Mouse (Mus musculus): ENCODE data around the gene Rtn3. TPM values are rescaled to one million over a fixed set of nuclear protein-coding genes. Genes with fewer than 3 reads are reported as not detected.

Rtn3 gene
- polyA plus RNA-seq (2015; fragmentation: Nextera tagmentation; extraction: Ambion mirVana) = 129 and 138 TPM in 2 replicates

DNA sequence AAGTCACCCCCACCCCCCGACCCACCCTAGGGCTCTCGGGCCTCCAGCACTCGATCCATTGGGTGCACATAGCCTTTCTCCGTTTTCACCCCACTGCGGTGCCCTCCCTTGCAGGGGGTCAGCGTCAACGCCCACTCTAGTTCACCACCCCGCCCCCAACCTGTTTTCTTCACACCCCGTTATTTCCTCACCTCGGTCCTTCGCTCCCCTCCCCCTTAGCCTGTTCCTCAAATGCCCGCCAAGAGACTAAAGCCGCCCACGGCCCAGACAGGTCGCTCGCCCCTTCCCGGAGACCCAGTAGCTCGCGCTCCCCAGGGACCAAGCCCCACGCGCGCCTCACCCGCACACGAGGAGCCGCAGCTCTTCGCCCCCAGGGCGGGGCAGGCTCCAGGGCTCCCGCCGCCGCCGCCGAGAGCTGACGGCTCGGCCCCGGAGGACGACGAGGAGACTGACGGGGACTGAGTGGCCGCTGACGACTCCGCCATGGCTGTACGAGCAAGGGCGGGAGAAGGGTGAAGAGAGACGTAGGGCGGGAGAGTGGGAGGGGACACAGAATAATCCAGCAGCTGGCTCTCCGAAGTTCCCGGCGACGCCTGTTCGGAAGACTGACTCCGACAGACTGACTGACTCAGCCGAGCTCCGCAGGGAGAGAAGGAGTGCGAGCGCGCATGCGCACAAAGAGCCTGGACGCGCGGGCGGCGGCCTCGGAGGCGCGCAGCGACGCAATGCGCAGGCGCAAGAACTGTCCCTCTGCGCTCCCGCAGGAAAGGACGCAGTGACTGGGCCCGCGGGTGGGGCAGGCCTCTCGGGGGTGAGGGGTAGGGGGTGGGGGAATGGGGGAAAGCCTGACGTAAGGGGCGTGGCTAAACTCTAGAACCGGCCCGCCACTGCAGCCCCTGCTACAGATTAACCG lies at the start of gene Rtn3:
Gene Rtn3 (minus strand): TSS at position 683 of the 913 bp plus-strand sequence.
- peak within 1 kb of the TSS; percentile 90 for H3K4me2 ChIP-seq
- peak within 1 kb of the TSS; percentile 99 for H3K27ac ChIP-seq (replicated peaks)
- peak; percentile 91 for ATAC-seq (ENCODE audit: extremely low read depth, insufficient number of reproducible peaks, low FRiP score, low TSS enrichment)
- no peaks in the 10 kb centered on the region for H3K9me3 ChIP-seq
- no peaks in the 10 kb centered on the region for H3K36me3 ChIP-seq
- no peaks in the 10 kb centered on the region for H3K27me3 ChIP-seq (replicated peaks)
- under 1% methylated on average over 80 of the region's 80 CpGs for WGBS
- H3K4me1 ChIP-seq = peaks cover 31% of the 10 kb centered on the region
- H3K4me3 ChIP-seq = peak within 1 kb of the TSS; percentile 91
- H3K9ac ChIP-seq = peak within 1 kb of the TSS; percentile 98

DNA sequence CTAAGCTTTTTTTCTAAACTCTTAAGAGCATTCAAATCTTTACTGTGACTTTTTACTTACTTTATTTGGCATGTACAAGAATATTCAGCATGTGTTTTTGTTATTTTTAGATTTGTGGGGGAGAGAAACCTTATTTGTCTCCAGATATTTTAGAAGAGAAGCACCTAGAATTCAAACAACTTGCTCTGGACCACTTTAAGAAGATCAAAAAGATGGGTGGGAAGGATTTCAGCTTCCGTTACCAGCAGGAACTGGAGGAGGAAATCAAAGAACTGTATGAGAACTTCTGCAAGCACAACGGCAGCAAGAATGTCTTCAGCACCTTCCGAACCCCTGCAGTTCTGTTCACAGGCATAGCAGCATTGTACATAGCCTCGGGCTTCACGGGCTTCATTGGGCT lies 48.8 kb upstream of the Rtn3 start:
- Histone ChIP-seq H3K4me3 (no peak overlapping the region), H3K9ac (no peak overlapping the region), H3K27me3 (replicated peaks) (no peaks in the 10 kb centered on the region), H3K4me1 (no peaks in the 10 kb centered on the region), H3K27ac (replicated peaks) (no peak overlapping the region), H3K4me2 (no peak overlapping the region), H3K36me3 (peaks cover 76% of the 10 kb centered on the region), H3K9me3 (no peaks in the 10 kb centered on the region)
- 92% methylated on average over 5 of the region's 5 CpGs for WGBS
- ATAC-seq (ENCODE audit: extremely low read depth, insufficient number of reproducible peaks, low FRiP score, low TSS enrichment) = no peak

DNA sequence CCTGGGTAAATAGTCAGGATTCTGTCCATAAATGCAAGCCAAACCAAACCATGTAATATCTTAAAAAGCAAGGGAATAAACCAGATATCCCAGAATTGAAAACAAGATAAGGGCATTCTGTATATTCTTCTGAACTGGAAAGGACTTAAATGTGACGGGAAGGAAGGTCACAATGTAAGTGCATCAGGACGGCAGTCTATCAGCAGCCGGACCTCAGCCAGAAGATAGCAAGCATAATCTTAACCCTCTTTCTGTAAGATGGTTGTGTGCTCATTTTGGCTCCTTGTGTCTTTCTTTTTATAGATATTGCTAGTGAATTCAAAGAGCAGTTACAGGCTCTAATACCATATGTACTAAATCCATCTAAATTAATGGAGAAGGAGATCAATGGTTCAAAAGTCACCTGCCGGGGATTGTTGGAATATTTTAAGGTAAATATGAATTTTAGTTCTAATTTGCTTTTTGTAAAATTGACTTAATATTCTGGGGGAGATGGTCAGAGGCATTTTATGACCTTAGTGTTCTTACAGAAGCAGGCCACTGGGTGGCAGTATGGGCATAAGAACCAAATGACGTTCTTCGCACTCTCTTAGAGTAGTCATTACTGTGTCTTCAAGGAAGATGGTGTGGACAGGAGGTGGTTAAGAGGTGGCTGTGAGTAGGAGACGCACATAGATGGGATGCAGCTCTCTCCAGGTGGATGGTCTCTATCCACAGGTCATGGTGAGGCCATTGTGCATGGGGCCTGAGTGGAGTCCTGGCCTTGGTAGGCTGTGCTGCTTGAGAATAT lies 45.8 kb upstream of the Rtn3 start:
- no peak overlapping the region for H3K9ac ChIP-seq
- no peak overlapping the region for H3K4me3 ChIP-seq
- H3K9me3 ChIP-seq = no peaks in the 10 kb centered on the region
- ATAC-seq (ENCODE audit: extremely low read depth, insufficient number of reproducible peaks, low FRiP score, low TSS enrichment) = no peak
- H3K36me3 ChIP-seq = peaks cover 79% of the 10 kb centered on the region
- no peak overlapping the region for H3K4me2 ChIP-seq
- no peaks in the 10 kb centered on the region for H3K27me3 ChIP-seq (replicated peaks)
- 37% methylated on average over 7 of the region's 7 CpGs for WGBS
- H3K27ac ChIP-seq (replicated peaks) = no peak overlapping the region
- H3K4me1 ChIP-seq = no peaks in the 10 kb centered on the region

DNA sequence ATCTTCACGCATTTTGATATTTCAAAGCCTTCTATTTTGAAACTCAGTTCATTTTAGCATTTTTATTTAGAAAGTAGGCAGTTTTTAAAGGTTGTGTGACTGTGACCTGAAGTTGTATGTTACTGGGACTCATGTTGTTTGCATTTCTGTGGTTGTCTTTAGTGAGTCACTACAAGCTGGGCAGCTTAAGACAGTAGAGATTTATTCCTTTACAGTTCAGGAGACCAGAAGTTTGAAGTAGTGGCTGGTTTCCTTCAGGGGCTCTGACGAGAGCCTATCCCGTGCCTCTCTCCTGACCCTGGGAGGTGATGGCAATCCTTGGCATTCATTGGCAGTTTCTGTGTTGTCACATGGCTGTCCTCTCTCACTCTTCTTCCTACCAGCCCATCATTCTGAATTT lies 41.8 kb upstream of the Rtn3 start:
- Histone ChIP-seq H3K4me2 (no peak overlapping the region), H3K27ac (replicated peaks) (no peak overlapping the region), H3K9ac (no peak overlapping the region), H3K4me1 (no peaks in the 10 kb centered on the region), H3K9me3 (peaks cover 5% of the 10 kb centered on the region; the same call in 1 of the 2 replicates), H3K4me3 (no peak overlapping the region), H3K27me3 (replicated peaks) (no peaks in the 10 kb centered on the region), H3K36me3 (peaks cover 75% of the 10 kb centered on the region)
- WGBS = 83% methylated on average over 3 of the region's 3 CpGs
- no peak for ATAC-seq (ENCODE audit: extremely low read depth, insufficient number of reproducible peaks, low FRiP score, low TSS enrichment)

DNA sequence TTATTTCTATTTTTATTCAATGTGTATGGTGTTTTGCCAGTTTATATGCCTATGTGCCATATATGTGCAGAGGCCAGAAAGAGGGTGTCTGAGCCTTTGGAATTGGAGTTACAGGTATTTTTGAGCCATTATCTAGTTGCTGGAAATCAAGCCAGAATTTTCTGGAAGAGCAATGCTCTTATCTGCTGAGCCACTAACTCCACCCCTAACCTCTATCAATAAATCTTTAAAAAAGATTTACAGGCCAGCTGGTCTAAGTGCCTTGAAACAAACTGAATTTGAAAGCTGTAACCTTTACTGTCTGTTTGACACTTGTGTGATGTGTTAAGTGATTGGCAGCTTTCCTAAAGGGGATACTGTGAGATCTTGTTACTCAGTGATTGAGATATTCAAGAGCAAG lies 40.7 kb upstream of the Rtn3 start:
- peaks cover 76% of the 10 kb centered on the region for H3K36me3 ChIP-seq
- no peak overlapping the region for H3K9ac ChIP-seq
- H3K9me3 ChIP-seq = peaks cover 5% of the 10 kb centered on the region; the same call in 1 of the 2 replicates
- H3K4me3 ChIP-seq = no peak overlapping the region
- peaks cover 8% of the 10 kb centered on the region for H3K4me1 ChIP-seq
- ATAC-seq (ENCODE audit: extremely low read depth, insufficient number of reproducible peaks, low FRiP score, low TSS enrichment) = no peak
- no peak overlapping the region for H3K4me2 ChIP-seq
- no peaks in the 10 kb centered on the region for H3K27me3 ChIP-seq (replicated peaks)
- no peak overlapping the region for H3K27ac ChIP-seq (replicated peaks)

DNA sequence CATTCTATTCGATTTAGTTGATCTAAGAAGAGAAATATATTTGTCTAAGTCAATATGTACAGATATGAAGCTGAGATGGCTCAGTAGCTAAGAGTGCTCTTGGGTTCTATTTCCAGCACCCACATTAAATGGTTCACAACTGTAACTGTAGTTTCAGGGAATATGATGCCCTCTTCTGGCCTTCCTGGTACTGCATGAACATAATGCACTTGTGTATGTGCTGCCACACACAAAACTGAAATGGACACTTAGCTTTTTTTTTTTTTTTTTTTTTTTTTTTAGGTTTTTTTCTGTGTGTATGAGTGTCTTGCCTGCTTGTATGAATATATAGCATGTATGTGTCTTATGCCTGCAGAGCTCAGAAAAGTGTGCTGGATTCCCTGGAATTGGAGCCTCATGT lies 40.2 kb upstream of the Rtn3 start:
- Histone ChIP-seq H3K27me3 (replicated peaks) (no peaks in the 10 kb centered on the region), H3K9ac (no peak overlapping the region), H3K4me3 (no peak overlapping the region), H3K27ac (replicated peaks) (no peak overlapping the region), H3K36me3 (peaks cover 79% of the 10 kb centered on the region), H3K4me2 (no peak overlapping the region), H3K4me1 (peaks cover 12% of the 10 kb centered on the region), H3K9me3 (peaks cover 5% of the 10 kb centered on the region; the same call in 1 of the 2 replicates)
- ATAC-seq (ENCODE audit: extremely low read depth, insufficient number of reproducible peaks, low FRiP score, low TSS enrichment) = no peak
- WGBS = 92% methylated on average over 1 of the region's 1 CpGs

DNA sequence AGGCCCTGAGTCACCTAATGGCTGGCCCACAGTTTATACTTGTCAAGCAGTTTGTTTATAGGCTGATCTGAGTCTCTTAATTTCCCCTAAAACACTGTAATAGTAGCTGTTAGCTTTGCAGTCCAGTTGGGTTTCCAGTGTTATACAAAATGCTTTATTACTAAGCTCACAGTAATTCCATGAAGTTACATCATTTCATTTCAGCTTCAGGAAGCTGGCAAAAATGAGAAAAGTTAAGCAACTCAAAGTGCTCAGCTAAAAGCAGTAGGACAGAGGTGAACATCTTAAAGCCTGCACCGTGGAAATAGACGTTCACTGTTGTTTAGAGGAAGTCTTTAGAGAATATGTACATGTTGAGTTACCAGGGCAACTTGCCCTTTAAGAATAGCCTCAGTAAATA lies 39.8 kb upstream of the Rtn3 start:
- no peak overlapping the region for H3K4me3 ChIP-seq
- H3K27me3 ChIP-seq (replicated peaks) = no peaks in the 10 kb centered on the region
- H3K36me3 ChIP-seq = peaks cover 77% of the 10 kb centered on the region
- WGBS = 97% methylated on average over 2 of the region's 2 CpGs
- no peak for ATAC-seq (ENCODE audit: extremely low read depth, insufficient number of reproducible peaks, low FRiP score, low TSS enrichment)
- H3K27ac ChIP-seq (replicated peaks) = no peak overlapping the region
- no peak overlapping the region for H3K4me2 ChIP-seq
- H3K9me3 ChIP-seq = peaks cover 5% of the 10 kb centered on the region; the same call in 1 of the 2 replicates
- H3K9ac ChIP-seq = no peak overlapping the region
- H3K4me1 ChIP-seq = peaks cover 12% of the 10 kb centered on the region

DNA sequence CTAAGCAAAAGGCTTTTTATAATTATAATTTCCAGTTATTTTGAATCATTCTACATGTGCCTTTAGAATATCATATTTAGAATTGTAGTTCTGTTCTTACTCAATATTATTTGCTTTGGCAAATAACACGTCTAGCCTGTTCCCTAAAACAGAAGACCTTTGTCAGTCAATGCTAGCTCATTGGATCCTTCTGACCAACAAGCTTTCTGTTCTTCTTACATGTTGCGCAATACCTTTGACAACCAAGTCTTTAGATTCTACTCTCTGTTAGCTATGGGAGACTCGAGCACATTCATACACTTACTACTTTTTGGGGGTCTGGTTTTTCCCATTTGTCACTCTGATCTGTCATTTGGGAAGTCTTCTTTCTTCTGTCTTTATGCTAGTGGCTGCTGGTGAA lies 38.5 kb upstream of the Rtn3 start:
- no peak for ATAC-seq (ENCODE audit: extremely low read depth, insufficient number of reproducible peaks, low FRiP score, low TSS enrichment)
- H3K27ac ChIP-seq (replicated peaks) = no peak overlapping the region
- no peaks in the 10 kb centered on the region for H3K27me3 ChIP-seq (replicated peaks)
- peaks cover 12% of the 10 kb centered on the region for H3K4me1 ChIP-seq
- peaks cover 5% of the 10 kb centered on the region; the same call in 1 of the 2 replicates for H3K9me3 ChIP-seq
- H3K4me2 ChIP-seq = no peak overlapping the region
- 88% methylated on average over 3 of the region's 3 CpGs for WGBS
- H3K9ac ChIP-seq = no peak overlapping the region
- peaks cover 81% of the 10 kb centered on the region for H3K36me3 ChIP-seq
- no peak overlapping the region for H3K4me3 ChIP-seq

DNA sequence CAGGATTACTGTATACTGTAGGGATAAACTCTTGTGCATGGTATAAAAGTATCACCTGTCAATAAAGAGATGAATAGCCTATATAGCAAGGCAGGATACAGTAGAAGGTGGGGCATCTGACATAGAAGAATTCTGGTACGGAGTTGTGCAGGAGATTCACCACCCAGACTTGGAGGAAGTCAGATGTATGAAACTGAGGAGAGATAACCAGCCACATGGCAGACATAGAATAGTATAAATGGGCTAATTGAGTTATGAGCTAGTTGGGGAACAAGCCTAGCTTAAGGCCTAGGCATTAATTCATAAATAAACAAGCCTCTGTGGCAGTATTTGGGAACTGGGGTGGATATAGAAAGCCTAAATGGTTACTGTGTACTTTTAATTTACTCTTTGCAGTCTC lies 33.4 kb upstream of the Rtn3 start:
- no peak overlapping the region for H3K27ac ChIP-seq (replicated peaks)
- H3K4me3 ChIP-seq = no peak overlapping the region
- no peak for ATAC-seq (ENCODE audit: extremely low read depth, insufficient number of reproducible peaks, low FRiP score, low TSS enrichment)
- H3K27me3 ChIP-seq (replicated peaks) = no peaks in the 10 kb centered on the region
- H3K36me3 ChIP-seq = peaks cover 71% of the 10 kb centered on the region
- peaks cover 15% of the 10 kb centered on the region for H3K4me1 ChIP-seq
- no peak overlapping the region for H3K9ac ChIP-seq
- H3K4me2 ChIP-seq = no peak overlapping the region
- 86% methylated on average over 1 of the region's 1 CpGs for WGBS
- no peaks in the 10 kb centered on the region for H3K9me3 ChIP-seq

DNA sequence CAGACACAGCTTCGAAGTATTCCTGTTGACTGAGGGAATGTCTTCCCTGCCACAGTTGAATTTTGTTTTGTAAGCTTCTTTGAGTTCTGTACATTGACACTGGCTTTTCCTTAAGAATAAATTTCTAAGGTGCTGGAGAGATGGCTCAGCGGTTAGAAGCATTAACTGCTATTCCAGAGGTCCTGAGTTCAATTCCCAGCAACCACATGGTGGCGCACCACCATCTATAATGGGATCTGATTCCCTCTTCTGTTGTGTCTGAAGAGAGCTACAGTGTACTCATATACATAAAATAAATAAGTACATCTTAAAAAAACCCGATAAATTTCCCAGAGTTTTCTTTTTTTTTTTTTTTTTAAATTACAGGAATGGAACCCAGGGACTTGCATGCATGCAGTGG lies 24.9 kb upstream of the Rtn3 start:
- H3K4me3 ChIP-seq = no peak overlapping the region
- peaks cover 39% of the 10 kb centered on the region for H3K36me3 ChIP-seq
- H3K9ac ChIP-seq = no peak overlapping the region
- H3K27ac ChIP-seq (replicated peaks) = no peak overlapping the region
- WGBS = 66% methylated on average over 4 of the region's 4 CpGs
- no peaks in the 10 kb centered on the region for H3K27me3 ChIP-seq (replicated peaks)
- peaks cover 16% of the 10 kb centered on the region for H3K4me1 ChIP-seq
- H3K9me3 ChIP-seq = no peaks in the 10 kb centered on the region
- no peak for ATAC-seq (ENCODE audit: extremely low read depth, insufficient number of reproducible peaks, low FRiP score, low TSS enrichment)
- no peak overlapping the region for H3K4me2 ChIP-seq

DNA sequence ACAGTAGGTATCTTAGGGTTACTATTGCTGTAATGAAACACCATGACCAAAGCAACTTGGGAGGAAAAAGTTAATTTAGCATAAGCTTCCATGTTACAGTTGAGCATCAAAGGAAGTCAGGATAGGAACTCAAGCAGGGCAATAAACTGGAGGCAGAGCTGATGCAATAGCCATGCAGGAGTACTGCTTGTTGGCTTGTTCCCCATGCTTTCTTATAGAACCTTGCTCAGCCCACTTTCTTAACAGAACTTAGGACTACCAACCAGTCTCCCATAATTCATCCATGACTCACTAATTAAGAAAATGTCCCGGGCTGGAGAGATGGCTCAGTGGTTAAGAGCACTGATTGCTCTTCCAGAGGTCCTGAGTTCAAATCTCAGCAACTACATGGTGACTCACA lies 23.2 kb upstream of the Rtn3 start:
- Histone ChIP-seq H3K4me3 (no peak overlapping the region), H3K27ac (replicated peaks) (no peak overlapping the region)
- 87% methylated on average over 1 of the region's 1 CpGs for WGBS

More for the DNA sequence above, 23.2 kb upstream of the Rtn3 start:
- peaks cover 22% of the 10 kb centered on the region for H3K4me1 ChIP-seq
- no peaks in the 10 kb centered on the region for H3K27me3 ChIP-seq (replicated peaks)
- no peaks in the 10 kb centered on the region for H3K9me3 ChIP-seq
- no peak overlapping the region for H3K4me2 ChIP-seq
- H3K36me3 ChIP-seq = peaks cover 22% of the 10 kb centered on the region
- no peak overlapping the region for H3K9ac ChIP-seq
- ATAC-seq (ENCODE audit: extremely low read depth, insufficient number of reproducible peaks, low FRiP score, low TSS enrichment) = no peak

Data from heart, embryonic 13.5 days (tissue).